Mouse (Mus musculus) ES-E14 (cell line): ENCODE measurements around the gene Gabbr1.

Experiments used
- CHD2 ChIP-seq: IDR thresholded peaks from 2 replicates; pipeline ENCODE4 v1.6.1; 2014; ENCODE audit warnings: mild to moderate bottlenecking, low read depth, low read length, inconsistent platforms
- ZNF384 ChIP-seq: IDR thresholded peaks from 2 replicates; pipeline ENCODE4 v1.6.1; 2012; ENCODE audit warnings: low read depth, low read length, inconsistent platforms

GRCm38 (mm10) chr17:37081659-37082058 is 35.9 kb downstream of the Gabbr1 start:
- TF ChIP-seq CHD2 (no peak), ZNF384 (no peak)
